Mouse (Mus musculus): Measurements from ENCODE around the gene Jmjd8.

DNA sequence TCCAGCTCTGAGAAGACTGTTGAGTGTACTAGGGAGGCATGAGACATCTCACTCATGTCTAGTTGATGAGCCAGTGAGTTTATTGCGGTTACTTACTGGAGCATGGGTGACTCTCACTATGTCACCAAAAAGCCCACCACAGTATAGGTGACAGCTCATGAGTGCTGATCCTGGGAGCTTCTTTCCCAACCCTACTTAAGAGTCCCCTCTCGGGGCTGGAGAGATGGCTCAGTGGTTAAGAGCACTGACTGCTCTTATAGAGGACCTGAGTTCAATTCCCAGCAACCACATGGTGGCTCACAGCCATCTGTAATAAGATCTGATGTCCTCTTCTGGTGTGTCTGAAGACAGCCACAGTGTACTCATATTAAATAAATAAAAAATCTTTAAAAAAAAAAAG lies 41.3 kb downstream of the Jmjd8 start:
- TF ChIP-seq CTCF (IDR thresholded peaks at IDR 0.05; ENCODE audit: control insufficient read depth, insufficient read depth, insufficient replicate concordance, low read depth, low read length): no peak
- TF ChIP-seq POLR2A (IDR thresholded peaks at IDR 0.05; ENCODE audit: control insufficient read depth, low read depth, low read length): no peak

Measured in testis, adult 2 months (tissue).